Mouse (Mus musculus): ENCODE measurements at regions not wholly inside any gene's neighbourhood (a gene's known extent, or its start where the extent isn't known, plus 50 kb on each side); places are given as distances from the start of the nearest gene placed in this dataset.

DNA sequence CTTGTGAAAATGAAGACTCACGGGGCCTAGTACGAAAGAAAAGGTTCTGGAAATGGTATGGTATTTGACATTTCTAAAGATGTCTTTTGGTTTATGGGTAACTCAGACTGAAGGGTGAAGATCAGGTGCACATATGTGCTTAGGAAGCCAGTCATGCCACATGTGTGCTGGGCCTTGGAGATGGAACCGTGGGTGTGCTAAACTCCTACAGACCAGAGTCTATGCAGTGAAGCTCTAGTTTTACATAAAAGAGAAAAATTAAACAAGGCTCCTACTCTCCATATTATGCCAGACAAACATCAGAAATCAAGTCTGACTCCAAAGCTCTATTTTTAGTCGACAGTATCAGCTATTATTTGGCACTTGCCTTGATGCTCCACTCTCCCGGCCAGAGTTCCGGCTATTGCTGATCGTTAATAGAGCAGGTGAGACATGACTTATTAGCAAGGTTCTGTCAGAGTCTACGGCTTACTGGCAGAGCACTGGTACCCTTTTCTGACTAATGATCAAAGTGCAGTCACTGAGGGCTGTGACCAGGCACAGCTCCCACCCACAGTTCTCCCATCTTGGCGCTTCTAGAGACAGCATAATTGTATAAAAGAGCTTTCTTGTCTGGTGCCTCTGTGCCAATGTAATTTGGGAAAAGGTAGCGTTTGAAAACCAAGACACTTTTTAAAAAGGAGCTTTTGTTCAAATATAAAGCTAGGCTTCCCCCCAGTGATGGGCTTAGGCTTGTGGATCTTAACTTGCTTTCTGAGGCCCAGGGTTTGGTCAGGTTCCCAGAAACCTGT lies 119.2 kb upstream of the Ccdc122 start:
- no peak for DNase-seq (ENCODE audit: low spot score)

DNA sequence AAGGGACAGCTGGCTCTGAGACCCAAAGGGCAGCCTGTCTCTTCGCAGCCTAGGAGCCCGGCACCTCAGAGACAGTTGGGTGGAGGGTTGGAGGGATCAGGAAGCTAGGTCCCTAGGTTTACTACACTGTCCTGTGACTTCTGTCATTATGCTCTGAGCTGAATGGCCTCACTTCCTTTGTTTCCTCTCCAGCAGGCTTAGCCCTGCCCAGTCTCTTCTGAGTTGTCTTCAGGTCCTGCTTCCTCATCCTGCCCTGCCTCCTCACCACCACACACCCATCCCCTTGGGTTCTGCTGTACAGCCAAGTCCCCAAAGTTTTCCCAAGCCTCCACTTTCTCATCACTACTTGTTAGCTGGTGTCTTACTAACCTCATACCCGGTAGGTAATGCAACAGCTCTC lies 122.7 kb upstream of the Ccdc122 start:
- no peak for DNase-seq (ENCODE audit: low spot score)

DNA sequence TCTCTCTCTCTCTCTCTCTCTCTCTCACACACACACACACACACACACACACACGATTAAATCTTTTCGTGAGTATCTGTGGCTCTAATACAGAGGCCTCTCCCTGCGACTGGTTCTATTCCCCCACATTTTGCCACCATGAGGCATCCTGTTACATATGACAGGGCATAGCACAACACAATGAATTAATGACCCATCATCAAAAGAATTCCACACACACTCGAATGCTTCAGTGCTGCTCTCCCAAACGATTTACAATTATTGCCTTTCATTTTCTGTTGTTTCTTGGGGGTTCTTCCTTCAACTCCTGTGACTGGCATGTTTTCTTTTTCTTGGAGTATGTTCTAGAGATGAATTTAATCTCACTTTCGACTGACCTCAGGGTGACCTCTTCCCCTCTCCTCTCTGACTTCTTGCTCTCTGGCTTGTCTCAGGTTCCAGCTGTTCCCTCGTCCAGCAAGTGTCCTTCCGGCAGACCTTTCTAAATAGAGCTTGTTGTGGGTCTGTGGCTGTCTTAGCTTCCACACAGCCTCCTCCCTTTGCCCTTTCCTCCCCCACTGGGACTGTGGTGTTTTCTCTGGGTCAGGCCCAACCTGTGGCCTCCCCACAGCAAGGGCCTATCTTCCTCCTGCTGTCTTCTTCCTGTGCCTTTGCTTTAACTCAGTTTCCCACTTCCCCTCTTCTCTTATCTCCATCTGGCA lies 124.1 kb upstream of the Ccdc122 start:
- peak; percentile 35 for DNase-seq (ENCODE audit: low spot score)

DNA sequence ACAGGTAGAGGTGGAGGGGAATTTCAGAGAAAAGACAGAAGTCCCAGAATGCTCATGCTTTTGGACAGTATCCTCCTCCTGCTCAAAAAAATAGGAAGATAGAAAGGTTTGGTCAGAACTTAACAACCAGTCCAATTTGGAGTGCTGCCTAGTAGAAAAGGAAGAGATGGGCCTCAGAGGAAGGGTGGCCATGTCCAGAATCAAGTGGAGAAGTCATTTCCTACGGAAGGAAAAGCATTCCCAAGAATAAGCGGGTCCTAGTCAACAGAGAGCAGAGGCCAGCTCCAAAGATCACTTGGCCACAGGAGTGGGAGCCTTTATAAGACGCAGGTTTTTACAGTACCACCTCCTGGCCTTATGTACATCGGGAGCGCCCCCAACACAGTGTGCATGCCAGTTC lies 125.3 kb upstream of the Ccdc122 start:
- peak; percentile 31 for DNase-seq (ENCODE audit: low spot score)

DNA sequence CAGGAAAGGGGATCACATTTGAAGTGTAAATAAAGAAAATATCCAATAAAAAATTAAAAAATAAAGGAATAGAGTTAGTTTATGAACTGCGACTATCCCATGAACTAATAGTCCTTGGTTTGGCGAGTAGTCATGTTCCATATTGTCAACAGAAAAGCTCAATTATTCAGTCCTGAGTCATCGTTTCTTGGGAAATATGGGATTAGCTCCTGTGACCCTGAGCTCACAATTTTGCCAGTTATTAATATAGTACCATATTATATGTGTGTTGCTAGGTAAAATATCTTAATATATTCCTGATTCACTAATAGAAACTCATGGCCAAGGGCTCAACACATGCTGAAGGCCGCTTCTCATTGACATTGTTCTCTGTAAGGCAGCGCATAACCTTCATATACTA lies 126.4 kb upstream of the Ccdc122 start:
- DNase-seq (ENCODE audit: low spot score) = no peak

DNA sequence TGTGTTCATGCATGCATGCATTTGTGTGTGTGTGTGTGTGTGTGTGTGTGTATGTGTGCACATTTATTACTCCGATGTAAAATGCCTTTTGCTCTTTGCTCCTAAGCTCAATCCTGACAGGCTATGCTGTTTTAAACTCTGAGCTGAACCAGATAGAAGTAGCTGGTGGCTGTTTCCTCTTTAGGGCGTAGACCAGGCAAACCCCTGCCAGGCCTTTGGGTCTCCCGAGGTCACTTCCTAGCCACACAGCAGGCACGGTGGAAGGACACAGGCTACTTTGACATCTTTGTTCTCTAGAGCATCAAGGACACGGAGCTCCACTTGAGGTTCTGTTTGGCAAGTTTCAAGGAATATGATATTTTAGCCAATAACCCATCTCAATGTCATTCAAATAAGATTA lies 128.6 kb upstream of the Ccdc122 start:
- no peak for DNase-seq (ENCODE audit: low spot score)

DNA sequence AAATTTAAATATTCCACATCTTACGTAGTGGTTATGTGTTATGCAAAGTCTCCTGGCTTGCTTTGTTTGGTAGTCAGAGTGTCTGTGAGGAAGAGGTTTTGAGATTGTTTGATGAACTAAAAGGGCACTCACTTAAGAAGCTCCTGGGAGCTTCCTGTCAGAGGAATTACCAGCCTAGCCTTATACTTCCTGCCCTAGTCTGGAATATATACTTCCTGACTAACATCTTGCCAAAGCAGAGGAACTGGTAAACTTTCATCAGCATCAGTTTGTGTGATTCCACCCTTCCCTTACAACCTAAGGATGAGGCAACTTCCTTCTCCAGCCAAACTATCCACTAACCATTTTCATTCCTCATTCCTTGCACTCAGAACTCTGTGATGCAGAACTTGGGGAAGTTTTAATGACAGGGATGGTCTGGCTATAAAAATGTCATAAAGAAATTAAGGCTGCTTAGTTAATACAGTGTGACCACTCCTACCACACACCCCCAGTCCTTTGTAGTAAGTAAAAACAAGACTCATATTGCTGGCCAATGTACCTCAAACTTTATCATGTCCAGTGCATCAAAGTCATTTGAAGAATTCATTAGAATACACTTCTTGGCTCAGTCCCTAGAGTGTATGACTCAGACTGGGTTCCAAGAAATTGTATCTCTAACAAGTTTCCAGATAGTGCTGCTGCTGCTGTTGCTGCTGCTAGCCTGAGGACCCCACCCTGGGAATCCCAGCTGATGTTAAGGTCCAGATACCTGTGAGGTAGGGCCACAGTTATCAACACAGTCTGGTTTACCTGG lies 133.4 kb upstream of the Ccdc122 start:
- no peak for DNase-seq (ENCODE audit: low spot score)

DNA sequence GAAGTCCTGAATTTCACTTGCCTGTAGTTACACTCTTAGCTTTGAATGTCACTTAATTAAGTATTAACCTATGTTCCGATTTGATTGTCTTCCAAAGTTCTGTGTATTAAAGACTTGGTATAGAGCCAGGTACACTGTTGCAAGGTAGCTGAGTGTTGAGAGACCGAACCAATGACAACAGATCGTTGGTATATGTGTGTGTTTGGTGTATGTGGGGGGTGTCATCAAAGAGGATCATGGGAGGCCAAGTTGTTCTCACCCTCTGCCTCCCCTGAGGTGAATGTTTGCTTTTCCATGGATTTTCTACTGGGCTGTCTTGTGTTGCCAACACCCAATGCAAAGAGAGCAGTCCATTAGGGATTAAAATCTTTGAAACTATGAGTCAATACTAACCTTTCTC lies 135.1 kb upstream of the Ccdc122 start:
- no peak for DNase-seq (ENCODE audit: low spot score)

DNA sequence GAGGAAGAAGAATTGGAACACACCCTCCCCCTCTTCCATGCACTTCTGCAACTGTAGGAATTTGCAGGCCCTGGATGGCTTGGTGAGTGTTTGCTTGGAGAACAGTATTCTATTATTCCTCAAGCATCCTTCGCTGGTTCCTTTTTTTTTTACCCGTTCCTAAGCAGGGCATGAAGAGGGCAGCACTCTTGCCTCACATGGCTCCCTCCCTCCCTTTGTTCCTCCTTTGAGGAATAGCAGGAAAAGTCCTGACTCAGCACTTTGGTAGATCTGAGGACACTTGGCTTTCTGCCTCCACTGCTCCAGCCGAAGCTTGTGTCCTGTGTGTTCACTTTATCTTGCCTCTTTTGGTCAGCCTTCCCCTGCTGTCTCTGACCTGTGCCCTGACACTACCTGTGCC lies 137.2 kb upstream of the Ccdc122 start:
- DNase-seq (ENCODE audit: low spot score) = no peak

DNA sequence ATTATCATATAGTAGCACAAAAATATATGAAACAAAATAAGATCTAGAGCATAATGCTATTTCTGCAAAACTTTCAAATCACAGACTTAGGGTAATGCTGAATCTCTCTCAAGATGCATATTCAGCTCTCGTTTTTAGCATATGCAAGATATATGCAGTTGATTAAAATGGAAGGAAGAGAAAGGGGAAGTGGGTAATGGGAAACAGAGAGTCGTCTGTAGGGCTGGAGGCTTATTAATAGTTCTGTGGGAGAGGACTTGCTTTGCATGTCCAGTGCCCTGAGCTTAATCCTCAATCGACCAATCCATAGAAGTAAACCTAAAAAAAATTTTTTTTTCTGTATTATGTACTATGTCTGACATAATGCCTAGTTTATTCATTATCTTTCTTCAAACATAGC lies 148.9 kb upstream of the Ccdc122 start:
- no peak for DNase-seq (ENCODE audit: low spot score)

DNA sequence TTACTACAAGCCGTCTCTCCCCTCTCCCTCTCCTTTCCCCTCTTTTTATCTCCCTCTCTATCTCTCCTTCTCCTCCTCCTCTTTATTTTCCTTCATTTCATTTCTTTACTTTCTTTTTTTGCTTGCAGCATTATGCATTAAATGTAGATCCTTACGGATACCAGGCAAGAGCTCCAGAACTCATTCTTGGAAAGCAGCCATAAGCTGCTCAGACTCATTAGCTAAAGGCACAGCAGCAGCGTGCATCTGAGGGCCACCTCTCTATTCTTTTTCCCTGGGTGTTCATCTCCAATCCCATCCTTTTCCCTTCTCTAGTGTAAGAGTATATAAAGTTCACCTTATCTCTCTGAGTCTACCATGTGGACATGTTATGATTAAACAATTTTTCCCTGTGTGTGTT lies 149.4 kb upstream of the Ccdc122 start:
- no peak for DNase-seq (ENCODE audit: low spot score)

DNA sequence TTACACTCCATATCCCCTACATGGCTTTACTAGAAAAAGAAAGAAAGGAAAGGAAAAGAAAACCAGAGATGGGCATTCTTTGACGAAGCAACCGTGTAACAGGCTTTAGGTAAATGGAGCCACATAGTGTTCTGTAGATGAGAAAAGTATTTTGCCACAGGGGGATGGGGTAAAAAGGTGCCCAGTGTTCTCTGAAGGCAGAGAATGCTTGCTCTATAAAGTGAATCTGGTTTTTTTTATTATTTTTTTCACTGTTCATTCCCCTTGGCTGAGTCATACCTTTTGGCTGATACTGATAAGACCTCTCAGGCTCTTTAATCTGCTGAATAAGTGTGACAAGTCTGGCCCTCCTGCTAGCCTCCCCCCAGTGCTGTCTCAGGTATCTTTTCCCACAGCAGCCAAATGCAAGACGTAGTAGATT lies 153.3 kb upstream of the Ccdc122 start:
- no peak for DNase-seq (ENCODE audit: low spot score)

DNA sequence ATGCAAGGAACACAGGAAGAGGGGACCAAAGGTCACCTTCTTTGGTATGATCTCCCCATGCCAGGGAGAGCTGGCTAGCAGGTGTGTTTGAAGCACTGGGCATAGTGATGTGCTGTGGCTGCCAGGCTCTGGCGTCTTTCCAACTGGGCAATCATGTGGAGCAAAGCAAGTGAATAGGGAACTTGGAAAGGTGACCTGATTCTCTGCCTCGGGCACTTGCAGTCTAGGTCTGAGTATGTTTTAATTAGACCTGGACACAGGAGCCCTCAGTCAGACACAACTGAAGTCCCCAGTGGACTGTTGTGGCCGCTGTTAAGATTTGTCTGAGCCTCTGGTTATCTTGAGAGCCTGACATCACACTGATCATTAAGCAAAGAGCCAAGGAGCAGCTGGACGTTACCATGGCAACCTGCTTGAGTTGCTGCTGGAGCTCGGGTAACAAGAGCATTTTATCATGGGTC lies 153.8 kb upstream of the Ccdc122 start:
- peak; percentile 74 for DNase-seq (ENCODE audit: low spot score)

DNA sequence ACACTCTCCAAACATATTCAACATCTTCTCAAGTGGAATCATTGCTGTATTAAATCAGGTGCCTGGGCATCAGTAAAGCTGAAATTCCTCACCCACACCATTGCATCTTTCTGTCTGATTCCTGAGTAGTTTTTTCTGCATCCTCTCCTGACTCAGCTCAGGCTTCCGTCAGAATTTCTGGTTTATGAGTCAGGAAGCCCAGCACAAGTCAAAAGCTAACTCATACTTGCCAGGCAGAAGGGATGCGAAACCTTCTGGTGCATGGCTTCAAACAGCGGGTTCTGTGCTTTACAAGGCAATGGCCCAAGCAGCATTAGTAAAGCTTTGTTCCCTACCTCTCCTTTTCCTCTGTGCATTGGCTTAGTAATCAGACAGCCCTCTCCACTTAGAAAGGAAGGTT lies 155.7 kb upstream of the Ccdc122 start:
- DNase-seq (ENCODE audit: low spot score) = no peak

DNA sequence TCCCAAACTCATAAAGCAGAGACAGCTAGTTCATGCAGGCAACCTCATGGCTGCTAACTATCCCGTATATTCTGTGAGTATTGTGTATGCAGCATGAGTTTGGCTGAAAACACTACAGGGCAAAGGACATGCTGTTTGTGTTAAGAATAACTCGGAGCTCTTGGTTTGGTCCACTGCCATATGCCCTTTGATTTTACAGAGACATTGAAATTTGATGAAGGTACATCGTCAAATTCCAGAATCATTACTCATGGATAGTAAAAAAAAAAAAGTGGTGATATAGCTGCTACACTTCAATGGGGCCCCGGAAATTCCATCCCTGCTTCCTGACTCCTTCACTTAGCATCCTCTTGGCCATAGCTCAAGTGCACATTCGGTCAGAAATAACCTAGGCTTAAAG lies 159.3 kb upstream of the Ccdc122 start:
- DNase-seq (ENCODE audit: low spot score) = no peak

DNA sequence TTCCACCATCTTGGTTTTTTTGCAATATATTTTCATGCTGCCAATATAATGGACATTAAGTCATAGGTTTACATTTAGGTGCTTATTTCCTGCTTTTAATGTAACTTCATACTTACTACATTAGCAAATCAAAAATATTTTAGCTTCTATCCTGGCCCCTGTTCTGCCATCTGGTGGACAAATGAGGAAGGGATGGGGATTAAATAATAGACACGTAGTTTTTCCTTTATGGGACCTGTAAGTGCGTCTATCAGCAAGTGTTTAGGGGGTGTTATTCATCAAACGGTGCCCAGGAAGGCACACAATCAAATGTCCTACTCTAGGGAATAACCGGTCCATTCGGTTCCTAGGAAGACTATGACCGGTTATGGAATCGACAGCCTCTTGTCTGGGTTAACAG lies 160.6 kb upstream of the Ccdc122 start:
- DNase-seq (ENCODE audit: low spot score) = peak; percentile 78

DNA sequence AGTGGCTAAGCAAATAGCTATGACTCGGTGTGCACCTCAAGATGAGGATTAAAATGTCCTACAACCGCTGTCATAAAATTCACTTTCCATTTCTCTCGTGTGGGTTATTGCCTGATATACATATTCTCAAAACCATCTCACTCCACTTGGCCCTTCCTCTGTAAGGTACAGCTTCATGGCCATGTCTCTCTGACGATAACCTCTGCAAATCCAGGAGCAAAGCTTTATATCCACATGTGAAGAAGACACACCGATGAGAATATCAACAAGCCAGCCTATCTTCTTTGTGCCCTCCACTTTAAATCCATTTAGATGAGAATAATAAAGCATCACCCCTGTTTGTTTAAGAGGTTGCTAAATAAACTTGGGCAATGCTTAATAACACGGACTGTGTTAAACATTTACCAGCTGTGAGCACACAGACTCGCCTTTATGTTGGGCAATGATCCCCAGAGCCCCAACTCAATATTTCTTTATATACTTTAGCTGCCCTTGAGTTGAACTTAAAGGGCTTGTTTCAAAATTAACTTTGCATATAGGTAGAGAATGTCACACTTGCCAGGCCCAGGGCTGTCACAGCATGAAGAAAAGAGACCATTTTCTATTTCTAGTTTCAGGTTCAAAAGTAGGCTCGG lies 161.2 kb upstream of the Ccdc122 start:
- no peak for DNase-seq (ENCODE audit: low spot score)

DNA sequence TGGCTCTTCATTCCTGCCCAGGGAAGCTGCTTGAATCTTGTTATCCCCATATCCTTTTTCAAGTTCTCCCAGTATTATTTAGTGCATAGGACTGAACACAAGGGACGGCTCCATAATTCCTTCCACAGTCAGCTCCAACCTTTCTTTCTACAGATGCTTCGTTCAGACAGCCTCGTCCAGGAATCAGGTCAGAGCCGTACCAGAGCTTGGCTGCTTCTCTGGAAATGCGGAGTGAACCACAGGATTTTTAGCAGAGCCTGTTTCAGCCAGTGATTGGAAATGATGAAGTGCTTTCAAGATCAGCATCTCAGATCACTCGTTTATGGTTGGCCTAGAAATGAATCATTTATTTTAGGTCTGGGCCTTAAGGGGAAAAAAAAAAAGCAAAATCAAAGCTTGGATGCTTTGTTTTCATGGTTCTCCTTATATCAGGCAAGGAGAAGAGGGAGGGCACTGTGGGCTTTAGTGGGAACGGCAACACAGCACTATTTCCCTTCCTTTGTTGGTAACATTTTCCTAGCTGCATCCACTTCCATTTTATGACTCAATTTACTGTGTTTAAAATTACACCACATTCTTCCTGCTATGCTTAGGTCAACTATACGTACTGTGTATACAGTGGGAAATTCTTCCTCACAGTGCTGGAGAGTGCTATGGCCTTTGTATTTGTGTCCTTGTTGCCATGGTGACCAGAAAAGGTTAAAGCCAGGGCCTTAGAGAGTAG lies 161.9 kb upstream of the Ccdc122 start:
- no peak for DNase-seq (ENCODE audit: low spot score)

DNA sequence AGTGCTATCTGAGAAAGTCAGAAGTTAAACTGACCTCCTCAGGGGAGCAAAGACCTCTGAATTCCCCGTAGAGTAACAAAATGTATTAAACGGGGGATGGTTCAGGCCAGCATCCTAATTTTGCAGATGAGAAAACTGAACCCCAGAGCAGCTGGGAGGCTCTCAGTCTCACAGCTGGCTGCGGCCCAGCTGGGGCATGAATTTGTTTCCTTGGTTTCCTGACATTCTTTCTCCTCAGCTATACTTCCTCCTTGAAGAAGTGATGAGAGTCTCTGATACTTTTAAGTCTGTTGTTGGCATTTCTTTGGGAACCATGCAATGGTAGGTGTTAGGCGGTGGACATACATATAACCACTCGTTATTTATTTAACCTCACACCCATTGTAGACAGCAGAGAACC lies 162.9 kb upstream of the Ccdc122 start:
- DNase-seq (ENCODE audit: low spot score) = no peak

DNA sequence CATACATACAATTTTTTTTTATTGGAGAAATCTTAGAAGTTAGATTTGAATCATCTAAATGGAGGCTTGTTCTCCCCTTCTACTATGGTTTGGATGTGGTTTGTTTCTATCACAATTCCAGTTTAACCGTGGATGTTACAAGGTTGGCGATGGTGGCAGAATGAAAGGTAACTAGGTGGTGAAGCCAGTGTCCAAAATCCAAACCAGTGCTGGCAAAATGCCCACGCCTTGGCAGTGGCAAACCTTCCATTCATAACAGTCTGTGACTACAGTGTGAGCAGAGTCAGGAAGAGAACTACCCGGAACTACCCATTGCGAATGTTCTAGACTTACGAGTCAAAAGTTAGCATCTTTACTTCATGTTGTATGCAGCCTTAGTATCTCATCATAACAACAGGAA lies 163.6 kb upstream of the Ccdc122 start:
- no peak for DNase-seq (ENCODE audit: low spot score)

DNA sequence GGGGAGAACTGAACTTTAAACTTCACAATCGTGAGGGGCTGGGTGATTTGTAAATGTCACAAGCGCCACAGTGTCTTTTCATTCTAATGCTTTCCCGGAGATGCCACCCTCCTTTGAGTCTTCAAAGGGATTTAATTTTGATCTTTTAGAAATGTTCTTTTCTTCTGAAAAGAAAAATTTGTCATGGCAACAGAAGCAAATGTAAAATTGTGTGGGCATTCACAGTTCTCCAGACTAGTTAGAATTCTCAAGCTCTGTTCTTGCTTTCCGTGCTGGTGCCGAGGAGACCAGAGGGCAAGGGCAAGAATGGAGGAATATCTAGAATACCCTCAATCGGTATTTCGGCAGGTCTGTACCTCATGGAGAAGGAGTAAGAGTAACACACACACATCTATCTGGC lies 164.1 kb upstream of the Ccdc122 start:
- no peak for DNase-seq (ENCODE audit: low spot score)

Measured in heart, adult 8-10 months (tissue).